Mouse (Mus musculus): ENCODE data around the gene Siae. TPM values are rescaled to one million over a fixed set of nuclear protein-coding genes. Genes with fewer than 3 reads are reported as not detected.

The Siae gene
- polyA plus RNA-seq, 1 experiment from 2014 or later = 10.6 TPM

DNA sequence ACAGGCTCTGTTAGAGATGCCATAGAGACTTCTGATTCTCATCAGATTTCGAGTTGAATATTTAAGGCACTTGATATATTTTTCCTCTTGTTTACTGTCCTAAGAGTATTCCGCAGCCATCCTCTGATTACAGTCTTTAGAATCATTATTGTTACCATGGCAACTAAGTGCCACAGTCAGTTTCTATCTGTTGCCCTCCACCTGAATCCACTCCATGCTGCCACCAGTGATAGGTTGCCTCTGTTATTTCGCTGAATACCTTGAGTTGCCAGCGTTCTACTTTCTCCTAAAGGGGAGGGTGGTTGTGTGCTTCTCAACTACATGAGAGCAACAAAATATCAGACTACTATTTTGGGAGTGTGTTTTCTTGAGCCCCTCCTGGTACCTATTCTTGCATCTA, 31.2 kb downstream of the Siae start:
- no peak overlapping the region for H3K27ac ChIP-seq
- no peak for ATAC-seq (replicated peaks; ENCODE audit: low FRiP score, low read depth)

DNA sequence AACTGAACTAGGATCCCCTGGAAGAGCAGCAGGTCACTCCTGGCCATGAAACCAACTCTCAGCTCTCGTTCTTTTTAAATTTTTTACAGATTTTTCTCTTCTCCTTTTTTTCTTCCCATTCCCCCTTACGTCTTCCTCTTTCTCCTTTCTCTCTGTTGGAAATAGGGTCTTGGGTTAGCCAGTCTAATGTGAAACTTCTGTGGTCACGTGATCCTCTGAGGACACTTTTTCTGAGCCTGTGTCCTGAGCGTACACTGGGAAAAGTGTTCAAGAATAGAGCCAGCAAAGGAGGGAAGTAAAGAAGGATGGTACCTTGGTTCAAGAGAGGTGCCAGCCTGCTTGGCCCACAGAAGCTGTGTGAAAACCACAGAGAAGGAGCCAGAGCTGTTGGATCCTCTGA, 34.9 kb downstream of the Siae start:
- Histone ChIP-seq H3K4me3 (replicated peaks; ENCODE audit: low read depth, low read length) (no peak overlapping the region), H3K36me3 (ENCODE audit: insufficient read depth, low read length) (no peaks in the 10 kb centered on the region), H3K9ac (ENCODE audit: low read depth, low read length) (no peak overlapping the region), H3K27ac (no peak overlapping the region), H3K27me3 (ENCODE audit: insufficient read depth, low read length) (no peaks in the 10 kb centered on the region), H3K4me2 (ENCODE audit: low read length) (no peak overlapping the region), H3K9me3 (replicated peaks; ENCODE audit: low read length) (no peaks in the 10 kb centered on the region), H3K4me1 (replicated peaks; ENCODE audit: insufficient read depth, low read length) (no peaks in the 10 kb centered on the region)
- ATAC-seq (replicated peaks; ENCODE audit: low FRiP score, low read depth) (no peak), DNase-seq (ENCODE audit: low spot score) (no peak)
- WGBS = 88% methylated on average over 4 of the region's 4 CpGs
- no peak for TF ChIP-seq CTCF (IDR thresholded peaks at IDR 0.05; ENCODE audit: low read depth)

More for the DNA sequence above, 31.2 kb downstream of the Siae start:
- H3K27me3 ChIP-seq (ENCODE audit: insufficient read depth, low read length) = no peaks in the 10 kb centered on the region
- H3K9me3 ChIP-seq (replicated peaks; ENCODE audit: low read length) = no peaks in the 10 kb centered on the region
- WGBS = 83% methylated on average over 4 of the region's 4 CpGs
- no peak overlapping the region for H3K4me2 ChIP-seq (ENCODE audit: low read length)
- H3K36me3 ChIP-seq (ENCODE audit: insufficient read depth, low read length) = no peaks in the 10 kb centered on the region
- DNase-seq (ENCODE audit: low spot score) = no peak
- H3K4me3 ChIP-seq (replicated peaks; ENCODE audit: low read depth, low read length) = no peak overlapping the region
- no peaks in the 10 kb centered on the region for H3K4me1 ChIP-seq (replicated peaks; ENCODE audit: insufficient read depth, low read length)
- H3K9ac ChIP-seq (ENCODE audit: low read depth, low read length) = no peak overlapping the region
- no peak for TF ChIP-seq CTCF (IDR thresholded peaks at IDR 0.05; ENCODE audit: low read depth)

DNA sequence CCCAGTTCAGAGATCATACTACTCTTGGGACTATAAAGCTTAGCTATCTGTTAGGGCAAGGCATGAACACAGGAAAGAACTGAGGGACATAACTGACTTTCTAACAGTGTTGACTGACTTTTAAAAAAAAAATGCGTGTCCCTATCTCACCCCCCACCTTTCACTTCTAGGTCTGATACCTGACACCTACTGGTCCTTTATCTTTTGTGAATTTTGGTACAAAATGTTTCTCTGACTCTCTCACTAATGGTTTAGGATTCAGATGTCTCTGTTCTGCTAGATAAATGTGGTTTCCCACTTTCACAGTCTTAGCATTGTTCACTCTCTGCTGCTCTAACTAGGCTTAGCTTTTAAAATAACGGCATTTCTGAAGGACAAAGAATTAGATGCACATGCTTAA, 36.5 kb downstream of the Siae start:
- no peak for TF ChIP-seq CTCF (IDR thresholded peaks at IDR 0.05; ENCODE audit: low read depth)
- Histone ChIP-seq H3K4me1 (replicated peaks; ENCODE audit: insufficient read depth, low read length) (no peaks in the 10 kb centered on the region), H3K4me3 (replicated peaks; ENCODE audit: low read depth, low read length) (no peak overlapping the region), H3K4me2 (ENCODE audit: low read length) (no peak overlapping the region), H3K36me3 (ENCODE audit: insufficient read depth, low read length) (no peaks in the 10 kb centered on the region), H3K9ac (ENCODE audit: low read depth, low read length) (no peak overlapping the region), H3K27ac (no peak overlapping the region), H3K27me3 (ENCODE audit: insufficient read depth, low read length) (no peaks in the 10 kb centered on the region), H3K9me3 (replicated peaks; ENCODE audit: low read length) (no peaks in the 10 kb centered on the region)
- WGBS = 75% methylated on average over 2 of the region's 2 CpGs
- no peak for ATAC-seq (replicated peaks; ENCODE audit: low FRiP score, low read depth)
- DNase-seq (ENCODE audit: low spot score) = no peak

GRCm38 (mm10) chr9:37592633-37593032, 37.1 kb downstream of the Siae start:
- Histone ChIP-seq H3K27ac (no peak overlapping the region), H3K4me3 (replicated peaks; ENCODE audit: low read depth, low read length) (no peak overlapping the region), H3K27me3 (ENCODE audit: insufficient read depth, low read length) (no peaks in the 10 kb centered on the region), H3K4me1 (replicated peaks; ENCODE audit: insufficient read depth, low read length) (no peaks in the 10 kb centered on the region), H3K9ac (ENCODE audit: low read depth, low read length) (no peak overlapping the region), H3K36me3 (ENCODE audit: insufficient read depth, low read length) (no peaks in the 10 kb centered on the region), H3K9me3 (replicated peaks; ENCODE audit: low read length) (no peaks in the 10 kb centered on the region), H3K4me2 (ENCODE audit: low read length) (no peak overlapping the region)
- TF ChIP-seq CTCF (IDR thresholded peaks at IDR 0.05; ENCODE audit: low read depth) = no peak
- ATAC-seq (replicated peaks; ENCODE audit: low FRiP score, low read depth) (no peak), DNase-seq (ENCODE audit: low spot score) (no peak)
- WGBS = 52% methylated on average over 6 of the region's 6 CpGs

DNA sequence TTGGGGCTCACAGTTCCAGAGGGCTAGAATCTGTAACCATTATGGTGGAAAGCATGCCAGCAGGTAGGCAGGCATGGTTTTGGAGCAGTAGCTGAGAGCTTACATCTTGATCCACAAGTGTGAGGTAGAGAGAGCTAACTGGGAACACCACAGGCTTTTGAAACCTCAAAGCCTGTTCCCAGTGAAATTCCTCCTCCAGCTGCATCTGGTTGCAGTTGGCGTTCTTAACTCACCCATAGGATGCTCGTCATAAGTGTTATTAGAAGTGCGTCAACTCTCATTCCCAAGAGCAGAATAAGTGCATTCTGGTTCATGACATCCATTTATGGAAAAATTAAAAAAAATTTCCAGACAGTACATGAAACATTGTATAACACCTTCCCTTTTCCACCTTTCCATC, 38.2 kb downstream of the Siae start:
- H3K4me1 ChIP-seq (replicated peaks; ENCODE audit: insufficient read depth, low read length) = no peaks in the 10 kb centered on the region
- DNase-seq (ENCODE audit: low spot score) = no peak
- H3K4me3 ChIP-seq (replicated peaks; ENCODE audit: low read depth, low read length) = no peak overlapping the region
- H3K27me3 ChIP-seq (ENCODE audit: insufficient read depth, low read length) = no peaks in the 10 kb centered on the region
- H3K4me2 ChIP-seq (ENCODE audit: low read length) = no peak overlapping the region
- 98% methylated on average over 3 of the region's 3 CpGs for WGBS
- TF ChIP-seq CTCF (IDR thresholded peaks at IDR 0.05; ENCODE audit: low read depth) = no peak
- no peak overlapping the region for H3K9ac ChIP-seq (ENCODE audit: low read depth, low read length)
- H3K36me3 ChIP-seq (ENCODE audit: insufficient read depth, low read length) = no peaks in the 10 kb centered on the region
- no peak for ATAC-seq (replicated peaks; ENCODE audit: low FRiP score, low read depth)
- no peak overlapping the region for H3K27ac ChIP-seq
- no peaks in the 10 kb centered on the region for H3K9me3 ChIP-seq (replicated peaks; ENCODE audit: low read length)

DNA sequence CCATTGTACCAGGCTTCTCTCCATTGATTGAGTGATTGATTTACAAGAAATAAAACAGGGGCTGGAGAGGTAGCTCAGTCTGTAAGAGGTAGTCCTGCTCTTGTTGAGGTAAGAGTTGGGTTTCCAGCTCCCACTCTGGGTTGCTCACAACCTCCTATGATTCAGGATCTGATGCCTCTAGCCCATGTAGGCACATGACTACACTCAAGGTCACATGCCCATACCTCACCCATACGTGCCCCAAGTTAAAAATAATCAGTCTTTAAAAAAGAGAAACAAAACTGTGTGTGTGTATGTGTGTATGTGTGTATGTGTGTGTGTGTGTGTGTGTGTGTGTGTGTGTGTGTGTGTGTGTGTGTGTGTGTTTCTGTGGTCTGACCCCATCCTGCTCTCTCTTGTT, 40.1 kb downstream of the Siae start:
- Histone ChIP-seq H3K9me3 (replicated peaks; ENCODE audit: low read length) (no peaks in the 10 kb centered on the region), H3K27ac (no peak overlapping the region), H3K27me3 (ENCODE audit: insufficient read depth, low read length) (no peaks in the 10 kb centered on the region), H3K4me3 (replicated peaks; ENCODE audit: low read depth, low read length) (no peak overlapping the region), H3K36me3 (ENCODE audit: insufficient read depth, low read length) (no peaks in the 10 kb centered on the region), H3K4me2 (ENCODE audit: low read length) (no peak overlapping the region), H3K4me1 (replicated peaks; ENCODE audit: insufficient read depth, low read length) (no peaks in the 10 kb centered on the region), H3K9ac (ENCODE audit: low read depth, low read length) (no peak overlapping the region)
- 81% methylated on average over 1 of the region's 1 CpGs for WGBS
- no peak for ATAC-seq (replicated peaks; ENCODE audit: low FRiP score, low read depth)
- no peak for TF ChIP-seq CTCF (IDR thresholded peaks at IDR 0.05; ENCODE audit: low read depth)
- DNase-seq (ENCODE audit: low spot score) = no peak

DNA sequence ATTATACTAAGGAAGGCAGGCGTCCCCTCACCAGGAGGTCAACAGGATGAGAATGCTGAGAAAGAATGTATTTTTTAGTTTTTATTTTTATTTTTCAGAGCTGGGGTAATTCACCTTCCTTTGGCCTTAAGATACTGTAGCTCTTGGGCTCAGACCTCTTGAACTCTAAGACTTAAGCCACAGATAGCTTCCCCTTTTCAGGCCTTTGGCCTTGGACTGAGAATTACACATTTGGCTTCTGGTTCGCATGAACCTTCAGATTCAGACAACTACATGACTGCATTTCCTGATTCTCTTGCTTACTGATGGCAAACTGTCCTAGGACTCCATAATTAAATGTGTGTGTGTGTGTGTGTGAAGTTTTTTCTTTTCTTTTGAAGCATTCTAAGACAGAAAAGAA, 43.1 kb downstream of the Siae start:
- TF ChIP-seq CTCF (IDR thresholded peaks at IDR 0.05; ENCODE audit: low read depth) = no peak
- Histone ChIP-seq H3K27ac (no peak overlapping the region), H3K9me3 (replicated peaks; ENCODE audit: low read length) (no peaks in the 10 kb centered on the region), H3K27me3 (ENCODE audit: insufficient read depth, low read length) (no peaks in the 10 kb centered on the region), H3K4me1 (replicated peaks; ENCODE audit: insufficient read depth, low read length) (no peaks in the 10 kb centered on the region), H3K36me3 (ENCODE audit: insufficient read depth, low read length) (no peaks in the 10 kb centered on the region), H3K9ac (ENCODE audit: low read depth, low read length) (no peak overlapping the region), H3K4me3 (replicated peaks; ENCODE audit: low read depth, low read length) (no peak overlapping the region), H3K4me2 (ENCODE audit: low read length) (no peak overlapping the region)
- DNase-seq (ENCODE audit: low spot score) = no peak
- no peak for ATAC-seq (replicated peaks; ENCODE audit: low FRiP score, low read depth)
- WGBS = 78% methylated on average over 2 of the region's 2 CpGs
